Mouse (Mus musculus) stomach, embryonic 14.5 days (tissue): ENCODE measurements at regions not wholly inside any gene's neighbourhood (a gene's known extent, or its start where the extent isn't known, plus 50 kb on each side); places are given as distances from the start of the nearest gene placed in this dataset.

Source experiments
- ATAC-seq: fragments of 200-750 bp; cut with Nextera tagmentation; 2 replicates; pipeline ENCODE4 v1.8.0; 2017; ENCODE audit warnings: low read depth, moderate TSS enrichment; ENCODE audit not compliant: insufficient number of reproducible peaks, insufficient read depth, low FRiP score
- H3K27ac ChIP-seq: fragments of 300-500 bp; sonication (generic); 2 replicates; pipeline ENCODE4 v1.5.1; 2014; ENCODE audit warnings: mild to moderate bottlenecking, low read length, moderate library complexity, mixed read lengths
- H3K27me3 ChIP-seq: fragments of 300-500 bp; sonication (generic); 2 replicates; pipeline ENCODE4 v1.6.1; 2014; ENCODE audit warnings: low read length, control low read depth, mixed read lengths; ENCODE audit not compliant: control insufficient read depth, insufficient read depth
- H3K36me3 ChIP-seq: fragments of 300-500 bp; sonication (generic); 2 replicates; pipeline ENCODE4 v1.6.1; 2014; ENCODE audit warnings: mild to moderate bottlenecking, control low read depth, low read length, moderate library complexity, mixed read lengths; ENCODE audit not compliant: control insufficient read depth, insufficient read depth
- H3K4me1 ChIP-seq: fragments of 300-500 bp; sonication (generic); 2 replicates; pipeline ENCODE4 v1.6.1; 2014; ENCODE audit warnings: low read length, control low read depth, mixed read lengths; ENCODE audit not compliant: control insufficient read depth, insufficient read depth
- H3K4me2 ChIP-seq: fragments of 300-500 bp; sonication (generic); replicated peaks from 2 replicates; pipeline ENCODE4 v1.6.1; 2014; ENCODE audit warnings: low read depth, low read length, control low read depth
- H3K4me3 ChIP-seq: fragments of 300-500 bp; sonication (generic); 2 replicates; pipeline ENCODE4 v1.5.1; 2014; ENCODE audit warnings: low read depth, low read length, control low read depth
- H3K9ac ChIP-seq: fragments of 300-500 bp; sonication (generic); replicated peaks from 2 replicates; pipeline ENCODE4 v1.6.1; 2014; ENCODE audit warnings: low read depth, mild to moderate bottlenecking, control low read depth, low read length, moderate library complexity, mixed read lengths
- H3K9me3 ChIP-seq: fragments of 300-500 bp; sonication (generic); 2 replicates; pipeline ENCODE4 v1.6.1; 2016; ENCODE audit warnings: low read depth, low read length, control low read depth; ENCODE audit not compliant: control insufficient read depth
- WGBS: fragments of 180-500 bp; shearing (Covaris S2); extraction: QIAGEN DNeasy Blood & Tissue Kit; methylation state at CpG from one replicate; pipeline ENCODE4 v1.1.7; 2014; 5-methylcytosine and 5-hydroxymethylcytosine counted together

DNA sequence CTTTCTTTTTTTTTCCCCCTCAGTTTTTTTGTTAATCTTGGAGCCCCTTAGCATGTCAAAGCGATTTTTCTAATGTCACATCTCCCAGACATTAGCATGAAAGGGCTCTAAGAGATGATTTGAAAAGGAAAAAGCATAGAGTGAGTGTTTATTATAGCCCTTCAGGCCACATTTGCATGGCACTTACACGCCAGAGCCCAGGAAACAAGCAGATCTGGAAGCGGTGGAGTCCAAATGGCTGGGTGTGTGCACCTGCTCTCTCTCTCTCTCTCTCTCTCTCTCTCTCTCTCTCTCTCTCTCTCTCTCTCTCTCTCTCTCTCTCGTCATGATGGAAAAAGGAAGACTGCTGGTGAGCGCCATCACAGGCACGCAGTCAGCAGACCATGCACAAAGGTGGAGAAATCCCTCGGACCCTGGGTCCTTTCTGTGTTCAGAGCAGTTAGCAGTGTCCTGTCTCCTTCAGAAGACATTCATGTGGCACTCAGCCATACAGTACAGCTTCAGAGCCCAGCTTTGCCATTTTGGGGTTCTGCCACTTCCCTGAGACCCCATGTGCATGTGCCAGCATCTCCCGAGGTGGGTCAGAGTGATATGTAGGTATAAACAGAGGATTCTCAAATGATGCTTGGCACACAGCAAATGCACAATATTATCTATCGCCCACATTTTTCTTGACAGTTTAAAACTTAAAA is 73.2 kb upstream of the Nkd1 start:
- no peak overlapping the region for H3K4me2 ChIP-seq
- ATAC-seq = no peak
- 82% methylated on average over 9 of the region's 9 CpGs for WGBS
- no peak overlapping the region for H3K27ac ChIP-seq
- no peak overlapping the region for H3K9ac ChIP-seq
- peaks cover 20% of the 10 kb centered on the region for H3K27me3 ChIP-seq
- H3K4me3 ChIP-seq = no peak overlapping the region
- H3K9me3 ChIP-seq = no peaks in the 10 kb centered on the region
- H3K4me1 ChIP-seq = peaks cover 5% of the 10 kb centered on the region; the same call in 1 of the 2 replicates
- H3K36me3 ChIP-seq = no peaks in the 10 kb centered on the region

DNA sequence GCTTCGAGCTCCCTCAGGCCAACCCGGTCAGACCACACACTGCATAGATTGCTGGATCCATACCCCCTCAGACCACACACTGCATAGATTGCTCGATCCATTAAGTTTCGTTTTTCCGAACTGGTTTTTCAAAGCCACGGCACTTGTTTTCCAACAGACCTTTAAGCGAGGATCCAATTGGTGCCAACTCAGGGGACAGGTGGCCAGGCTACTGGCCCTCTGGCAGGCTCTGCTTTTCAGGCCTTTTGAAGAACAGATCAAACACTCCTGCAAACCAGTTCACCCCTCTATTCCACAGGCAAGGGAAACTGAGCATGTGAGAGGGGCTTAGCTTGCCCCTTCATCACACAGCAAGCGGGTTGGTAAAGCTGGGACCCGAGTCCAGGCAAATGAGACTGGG is 72.2 kb upstream of the Nkd1 start:
- no peak for ATAC-seq
- H3K4me3 ChIP-seq = no peak overlapping the region
- H3K9ac ChIP-seq = no peak overlapping the region
- H3K27ac ChIP-seq = no peak overlapping the region
- no peaks in the 10 kb centered on the region for H3K36me3 ChIP-seq
- 92% methylated on average over 9 of the region's 9 CpGs for WGBS
- no peaks in the 10 kb centered on the region for H3K9me3 ChIP-seq
- peaks cover 5% of the 10 kb centered on the region; the same call in 1 of the 2 replicates for H3K4me1 ChIP-seq
- H3K27me3 ChIP-seq = peaks cover 23% of the 10 kb centered on the region
- H3K4me2 ChIP-seq = no peak overlapping the region

DNA sequence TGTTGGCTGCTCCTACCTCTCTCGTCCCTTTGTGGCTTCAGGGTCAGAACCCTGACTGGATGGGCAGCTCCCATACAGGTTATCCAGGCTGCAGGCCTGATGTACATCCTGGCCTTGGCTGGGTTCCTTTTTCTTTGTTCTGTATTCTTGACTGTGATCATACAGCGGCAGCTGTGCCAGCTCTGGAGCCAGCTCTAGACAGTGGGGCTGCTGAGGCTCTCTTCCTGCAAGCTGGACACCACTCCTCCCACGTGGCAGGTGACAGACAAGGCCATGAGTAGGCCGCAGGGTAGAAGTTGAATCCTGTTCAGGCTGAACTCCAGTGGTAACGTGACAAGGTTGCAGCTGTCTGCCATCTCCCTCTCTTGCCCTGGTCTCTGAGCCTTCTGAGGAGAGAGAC is 71.6 kb upstream of the Nkd1 start:
- H3K9ac ChIP-seq = no peak overlapping the region
- H3K9me3 ChIP-seq = no peaks in the 10 kb centered on the region
- H3K4me3 ChIP-seq = no peak overlapping the region
- ATAC-seq = no peak
- H3K36me3 ChIP-seq = no peaks in the 10 kb centered on the region
- peaks cover 28% of the 10 kb centered on the region for H3K27me3 ChIP-seq
- peaks cover 9% of the 10 kb centered on the region for H3K4me1 ChIP-seq
- WGBS = 70% methylated on average over 5 of the region's 5 CpGs
- no peak overlapping the region for H3K27ac ChIP-seq
- H3K4me2 ChIP-seq = no peak overlapping the region

DNA sequence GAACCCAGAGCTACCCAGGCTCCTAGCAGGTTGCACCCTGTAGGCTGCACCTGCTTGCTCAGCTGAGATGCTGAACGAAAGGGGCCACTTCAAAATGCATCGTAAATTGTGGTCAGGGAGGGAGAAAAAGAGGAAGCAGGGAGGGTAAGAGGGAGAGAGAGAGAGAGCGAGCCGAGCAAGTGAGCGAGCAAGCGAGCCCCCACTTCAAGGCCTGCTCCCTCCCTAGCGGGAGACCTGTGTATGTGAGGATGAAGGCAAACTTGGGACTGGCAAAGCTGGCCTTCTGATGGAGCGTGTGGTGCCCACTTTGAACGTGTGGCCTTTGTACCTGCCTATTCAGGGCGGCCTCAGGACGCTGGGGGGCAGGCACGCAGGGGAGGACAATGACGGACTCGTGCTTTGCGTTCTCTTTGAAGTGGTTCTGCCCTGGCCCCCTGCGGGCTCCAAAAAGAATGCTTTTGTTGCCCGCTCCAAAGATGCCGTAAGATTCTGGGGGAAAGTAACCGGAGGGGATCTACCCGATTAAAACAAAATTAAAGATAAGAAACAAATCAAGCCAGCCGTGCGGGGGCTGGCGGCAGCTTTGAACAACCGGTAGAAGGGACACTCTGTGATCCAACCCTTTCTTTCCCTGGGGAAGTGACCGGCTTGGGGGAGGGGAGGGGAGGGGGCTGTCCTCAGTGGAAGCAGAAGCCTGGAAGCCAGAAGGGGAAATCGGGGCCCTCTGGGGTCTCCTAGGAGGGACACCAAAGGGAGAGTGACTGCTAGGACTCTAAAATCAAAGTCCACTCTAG is 70.1 kb upstream of the Nkd1 start:
- H3K4me2 ChIP-seq = no peak overlapping the region
- H3K27me3 ChIP-seq = peaks cover 38% of the 10 kb centered on the region
- no peak overlapping the region for H3K4me3 ChIP-seq
- ATAC-seq = no peak
- peaks cover 18% of the 10 kb centered on the region for H3K4me1 ChIP-seq
- no peaks in the 10 kb centered on the region for H3K9me3 ChIP-seq
- no peaks in the 10 kb centered on the region for H3K36me3 ChIP-seq
- 13% methylated on average over 26 of the region's 26 CpGs for WGBS
- H3K27ac ChIP-seq = no peak overlapping the region
- no peak overlapping the region for H3K9ac ChIP-seq

DNA sequence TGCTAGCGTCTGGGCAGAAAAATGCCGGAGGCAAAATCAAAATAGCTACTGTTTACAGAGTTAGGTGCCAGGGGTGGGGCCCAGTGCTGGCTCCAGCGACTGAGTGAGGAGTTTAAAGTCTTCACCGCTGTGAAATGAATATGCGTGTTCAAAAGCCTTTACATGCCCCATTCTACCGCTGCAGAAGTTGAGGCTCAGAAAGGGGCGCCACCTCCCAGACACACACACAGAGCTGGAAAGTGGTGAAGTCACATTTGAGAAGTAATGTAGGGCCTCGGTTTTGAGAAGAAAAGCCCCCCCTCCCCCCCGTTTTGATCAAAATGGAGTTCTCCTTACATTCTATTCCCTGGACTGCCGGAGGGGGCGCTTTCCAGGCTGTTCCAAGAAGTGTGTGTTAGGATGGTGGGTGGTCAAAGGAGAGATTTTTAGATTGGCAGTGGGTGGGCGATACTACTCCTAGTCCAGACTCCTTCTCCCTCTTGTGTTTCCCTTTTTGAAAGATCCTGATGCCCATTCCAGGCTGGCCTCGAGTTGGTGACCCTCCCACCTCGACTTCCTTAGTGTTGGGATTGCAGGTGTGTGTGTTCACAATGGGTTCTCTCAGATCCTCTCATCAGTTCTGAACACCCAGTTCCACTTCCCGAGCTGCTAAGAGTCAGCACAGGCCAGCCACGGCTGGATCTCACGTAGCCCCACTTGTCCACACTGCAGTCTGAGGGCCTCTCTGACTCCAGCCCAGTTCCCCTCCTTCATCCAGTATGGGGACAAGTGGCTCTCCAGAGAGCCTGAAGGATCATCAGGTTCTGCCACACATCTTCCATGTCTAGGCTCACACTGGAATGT is 69.3 kb upstream of the Nkd1 start:
- 25% methylated on average over 17 of the region's 17 CpGs for WGBS
- H3K27me3 ChIP-seq = peaks cover 38% of the 10 kb centered on the region

DNA sequence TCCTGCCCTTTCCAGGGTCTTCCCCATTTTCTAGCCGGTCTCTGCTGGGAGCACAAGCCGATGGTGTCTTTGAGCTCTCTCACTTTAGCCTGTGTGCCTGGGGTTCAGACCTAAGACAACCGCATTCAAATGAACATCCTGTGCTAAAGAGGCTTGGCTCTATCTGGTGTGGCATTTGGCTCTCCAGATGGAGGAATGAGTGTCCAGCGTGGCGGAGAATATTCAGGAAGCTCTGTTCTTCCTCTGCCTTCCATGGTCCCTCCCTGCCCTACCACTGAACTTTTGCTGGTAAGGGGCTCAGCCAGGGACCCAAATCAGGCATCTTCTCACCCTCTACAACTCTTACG is 68.7 kb upstream of the Nkd1 start:
- ATAC-seq = no peak
- H3K27me3 ChIP-seq = peaks cover 38% of the 10 kb centered on the region
- no peak overlapping the region for H3K27ac ChIP-seq
- no peaks in the 10 kb centered on the region for H3K36me3 ChIP-seq
- H3K9me3 ChIP-seq = peaks cover 5% of the 10 kb centered on the region; the same call in 1 of the 2 replicates
- peaks cover 18% of the 10 kb centered on the region for H3K4me1 ChIP-seq
- H3K4me3 ChIP-seq = no peak overlapping the region
- no peak overlapping the region for H3K9ac ChIP-seq
- H3K4me2 ChIP-seq = no peak overlapping the region
- WGBS = 74% methylated on average over 6 of the region's 6 CpGs

More for the DNA sequence above, 69.3 kb upstream of the Nkd1 start:
- Histone ChIP-seq H3K4me2 (no peak overlapping the region), H3K36me3 (no peaks in the 10 kb centered on the region), H3K4me3 (no peak overlapping the region), H3K4me1 (peaks cover 18% of the 10 kb centered on the region), H3K9me3 (peaks cover 2% of the 10 kb centered on the region; the same call in 1 of the 2 replicates), H3K27ac (no peak overlapping the region), H3K9ac (no peak overlapping the region)
- no peak for ATAC-seq

DNA sequence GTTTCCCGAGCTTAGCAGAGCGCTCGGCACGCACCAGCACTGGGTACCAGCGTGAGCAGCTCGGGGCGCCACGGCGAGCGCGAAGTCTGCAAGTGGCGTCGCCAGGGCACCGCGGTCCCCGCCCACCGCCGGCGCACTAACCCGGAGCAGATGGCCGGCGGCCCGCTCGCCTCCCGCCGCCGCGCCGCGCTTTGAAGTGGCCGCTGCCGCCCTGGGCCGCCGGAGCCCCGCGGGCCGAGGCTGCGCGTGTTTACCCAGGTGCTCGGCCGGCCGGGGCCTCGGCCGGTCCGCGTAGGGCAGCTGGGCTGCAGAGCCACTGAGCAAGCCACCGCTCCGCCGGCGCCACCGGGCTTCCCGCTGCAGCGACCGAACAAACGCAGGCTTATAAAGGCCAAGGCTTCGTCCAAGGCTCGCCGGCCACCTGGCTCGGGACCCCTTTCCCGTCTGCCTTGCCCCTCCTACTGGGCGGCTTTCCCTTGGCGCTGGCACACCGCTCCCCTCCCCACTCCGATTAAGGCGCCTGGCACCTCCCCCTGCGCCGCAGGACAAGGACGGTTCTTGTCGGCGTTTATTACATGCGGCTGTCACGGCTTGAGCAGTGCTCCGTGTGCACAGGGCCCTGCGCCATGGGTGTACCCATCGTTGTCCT is 67.0 kb upstream of the Nkd1 start:
- Histone ChIP-seq H3K4me1 (peaks cover 18% of the 10 kb centered on the region), H3K9ac (peak overlapping the region; percentile 53), H3K27ac (no peak overlapping the region), H3K36me3 (no peaks in the 10 kb centered on the region), H3K4me3 (peak overlapping the region; percentile 56), H3K27me3 (peaks cover 38% of the 10 kb centered on the region), H3K9me3 (peaks cover 5% of the 10 kb centered on the region; the same call in 1 of the 2 replicates), H3K4me2 (peak overlapping the region; percentile 99)
- peak; percentile 54 for ATAC-seq
- under 1% methylated on average over 75 of the region's 75 CpGs for WGBS

DNA sequence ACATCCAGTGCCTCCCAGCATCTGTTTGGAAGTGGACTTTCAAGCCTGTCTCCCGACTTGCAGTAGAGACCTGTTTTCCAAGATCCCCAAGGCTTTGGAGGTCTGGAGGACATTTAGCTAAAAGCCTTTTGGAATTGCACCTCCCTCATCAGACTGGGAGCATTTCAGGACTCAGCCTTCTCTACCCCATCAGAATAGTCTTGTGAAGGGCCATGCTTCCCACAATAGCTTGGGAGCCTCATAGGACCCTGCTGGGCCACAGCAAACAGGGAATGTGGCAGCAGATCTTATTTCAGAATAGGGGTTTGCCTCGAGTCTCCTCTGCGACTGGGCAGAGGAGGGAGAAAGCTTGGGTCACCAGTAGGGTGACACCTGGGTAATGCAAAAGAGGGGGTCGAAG is 66.2 kb upstream of the Nkd1 start:
- no peak overlapping the region for H3K27ac ChIP-seq
- peak overlapping the region; percentile 99; the same call in 1 of the 2 replicates for H3K4me2 ChIP-seq
- ATAC-seq = no peak
- no peak overlapping the region for H3K9ac ChIP-seq
- 11% methylated on average over 4 of the region's 4 CpGs for WGBS
- H3K27me3 ChIP-seq = peaks cover 38% of the 10 kb centered on the region
- peaks cover 18% of the 10 kb centered on the region for H3K4me1 ChIP-seq
- H3K9me3 ChIP-seq = peaks cover 5% of the 10 kb centered on the region; the same call in 1 of the 2 replicates
- peak overlapping the region; percentile 56; the same call in 1 of the 2 replicates for H3K4me3 ChIP-seq
- no peaks in the 10 kb centered on the region for H3K36me3 ChIP-seq
